Mouse (Mus musculus) heart, postnatal 4 days (tissue): ENCODE measurements around the gene Tgif1. TPM values are rescaled to one million over a fixed set of nuclear protein-coding genes. Genes with fewer than 3 reads are reported as not detected.

Source experiments
- DNase-seq: peaks from one replicate; pipeline ENCODE4 v3.0.0; 2021
- microRNA-seq, 2 experiments: library from miRNA; unstranded; fragments of <30 nt; microRNA quantifications; one replicate each; pipeline ENCODE4 v1.2.0; 2021 to 2022
- total RNA-seq, 2 experiments: library from RNA; stranded (reverse); gene quantifications; 2 replicates each; pipeline ENCODE4 v1.2.3; 2021

Gene Tgif1
- total RNA-seq, 2 experiments from 2014 or later: 13.7 to 15.5 TPM

- no peak for DNase-seq
These were observed 47.5 kb downstream of the Tgif1 start for GRCm38 (mm10) chr17:70805866-70806265.

- no peak for DNase-seq
These were observed 51.3 kb downstream of the Tgif1 start for GRCm38 (mm10) chr17:70802022-70802421.

- no peak for DNase-seq
These were observed 54.1 kb downstream of the Tgif1 start for GRCm38 (mm10) chr17:70799266-70799665.

GRCm38 (mm10) chr17:70797773-70798045 is 55.6 kb downstream of the Tgif1 start:
- DNase-seq: no peak

- no peak for DNase-seq
These were observed 56.2 kb downstream of the Tgif1 start for GRCm38 (mm10) chr17:70796940-70797772.

- no peak for DNase-seq
These were observed 58.1 kb downstream of the Tgif1 start for GRCm38 (mm10) chr17:70795196-70795595.

GRCm38 (mm10) chr17:70794722-70795121 is 58.6 kb downstream of the Tgif1 start:
- DNase-seq: no peak

- peak; percentile 55 for DNase-seq
These were observed 59.1 kb downstream of the Tgif1 start for GRCm38 (mm10) chr17:70794291-70794690.

Small RNA genes lying within 50 kb of the gene (microRNA-seq; reads per million reads assigned to microRNA genes)
- 0 reads per million in 2 experiments for gene Mir1195

Other genes starting within 250 kb of the Tgif1 start
- 100 to 1,000 TPM; 944 to 986 TPM for gene Myom1, start 149.1 kb upstream of the Tgif1 start, total RNA-seq
- gene Myl12a, start 149.3 kb upstream of the Tgif1 start, total RNA-seq: 100 to 1,000 TPM; 733 to 785 TPM